Mouse (Mus musculus): ENCODE data around the gene Cntn2.

DNA sequence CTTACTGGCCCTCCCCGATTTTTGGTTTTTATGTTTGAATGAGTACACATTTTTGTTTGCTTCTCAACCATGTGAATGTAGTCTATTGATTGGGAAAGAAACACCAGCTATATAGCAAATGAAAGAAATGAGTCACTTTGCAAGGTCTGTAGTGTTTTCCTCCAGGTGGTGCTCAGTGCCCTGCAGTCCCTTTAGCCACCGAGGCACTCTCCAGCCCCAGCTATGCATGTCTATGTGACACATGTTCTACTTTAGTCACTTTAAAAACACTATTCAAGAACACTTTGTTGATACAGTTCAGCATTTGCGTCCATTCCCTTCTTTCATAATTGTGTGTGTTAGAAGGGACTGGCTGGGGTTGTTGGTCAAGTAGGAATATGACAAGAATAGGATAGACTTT lies 59.8 kb downstream of the Cntn2 start:
- TF ChIP-seq POLR2A (IDR thresholded peaks at IDR 0.05; ENCODE audit: low read depth, low read length), result no peak
- TF ChIP-seq CTCF (conservative IDR thresholded peaks at IDR 0.05; ENCODE audit: insufficient read depth, insufficient read length, low read depth, low read length), result no peak
